ENCODE assay signal across 9 mouse cellular contexts in the genomic region with DNA sequence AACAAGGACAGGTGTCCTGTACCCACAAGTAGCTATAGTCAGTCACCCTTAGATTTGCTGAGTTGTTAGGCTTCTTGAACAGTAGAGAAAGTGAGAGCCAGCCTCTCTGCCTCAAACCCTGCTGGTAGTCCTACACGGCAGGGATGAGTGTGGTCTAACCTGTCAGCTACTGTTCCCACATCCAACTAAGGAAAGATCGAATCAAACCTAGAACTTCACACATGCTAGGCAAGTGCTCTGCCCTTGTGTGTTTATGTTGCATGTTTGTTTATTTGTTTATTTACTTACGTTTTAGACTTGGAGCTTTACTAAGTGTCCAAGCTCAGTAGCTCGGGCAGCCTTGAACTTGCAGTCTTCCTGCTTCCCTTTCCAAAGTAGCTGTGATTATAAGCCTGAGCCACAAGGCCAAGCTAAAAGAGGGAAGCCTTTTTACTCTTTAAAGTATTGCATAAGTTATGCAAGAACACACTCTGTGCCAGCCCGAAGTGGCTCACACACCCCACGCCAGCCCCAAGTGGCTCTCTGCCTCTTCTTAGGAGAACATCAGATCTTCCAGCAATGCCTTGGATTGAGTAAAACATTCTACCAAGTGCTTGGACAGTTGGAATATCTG.
DNase-seq lines count a peak whose midpoint lies in the region; ATAC-seq lines count a peak whose summit lies in the region.
"Had no signal": no experiment of that assay in that cellular context is flagged by ENCODE, and none has a peak within 500 bp of the region (broad histone marks: within the 10 kb centered on the region; RNA-seq: fewer than 3 reads in every experiment).

No protein-coding gene starts in this region.

- intact Hi-C loops in left cerebral cortex, postnatal 10 days (cut with DNase I), result no loop called here

- DNase-seq in adrenal gland, adult (ENCODE audit: inconsistent age in 2 of 2, low spot score in 1 of 2), result peak; percentile 44 to 75
- no peak for DNase-seq in adrenal gland, postnatal 25 days
- peak; percentile 36 to 50 for DNase-seq in left cerebral cortex, adult 18-20 months (ENCODE audit: low spot score in 2 of 2)
- no peak for DNase-seq in left cerebral cortex, postnatal 10 days (ENCODE audit: extremely low spot score in 1 of 2, low spot score in 2 of 2)

- ATAC-seq in common myeloid progenitor, adult 5-6 weeks (replicated peaks; ENCODE audit: low read depth, poor library complexity, severe bottlenecking), result peak; percentile 53
- ATAC-seq in megakaryocyte, adult 5-6 weeks (ENCODE audit: poor library complexity, severe bottlenecking), result peak; percentile 76
- ATAC-seq in erythroblast, adult 5-6 weeks (replicated peaks; ENCODE audit: low FRiP score, poor library complexity, severe bottlenecking), result no peak
- no peak for ATAC-seq in cerebellum, adult (ENCODE audit: insufficient number of reproducible peaks, low FRiP score, low TSS enrichment)
- ATAC-seq: intestine, embryonic 16.5 days had no signal

Comparison
In these comparisons a context has a peak if more than half of its experiments do, and no peak if none do; other contexts are left out.
1. DNase-seq: peak in adrenal gland, adult (2 of 2) and left cerebral cortex, adult 18-20 months (2 of 2); none in adrenal gland, postnatal 25 days (single experiment) and left cerebral cortex, postnatal 10 days (0 of 2).
2. ATAC-seq: peak in common myeloid progenitor, adult 5-6 weeks (single experiment) and megakaryocyte, adult 5-6 weeks (single experiment); none in erythroblast, adult 5-6 weeks (single experiment) and cerebellum, adult (single experiment).